Mouse (Mus musculus) heart, adult 8-10 months (tissue): ENCODE results near the gene Spast. TPM values are rescaled to one million over a fixed set of nuclear protein-coding genes. Genes with fewer than 3 reads are reported as not detected.
"Not testable (repeated sequence)": the region's sequence is repeated elsewhere in the genome, so short reads cannot be mapped to it uniquely, and the experiment has no call there.

Source experiments
- DNase-seq: peaks from one replicate; pipeline ENCODE4 v3.0.0; 2022; ENCODE audit warnings: low spot score
- total RNA-seq, 4 experiments: library from RNA; stranded (reverse); gene quantifications; 2 replicates each; pipeline ENCODE4 v1.2.4; 2022

The Spast gene
- total RNA-seq = 10 to 100 TPM; 25.0 to 31.7 (median 27.7) TPM

- DNase-seq = peak; percentile 67
Observed at GRCm38 (mm10) chr17:74338937-74339804, at the start of gene Spast. Gene Spast (plus strand): TSS chr17:74338987.

GRCm38 (mm10) chr17:74290198-74290597 lies 48.6 kb upstream of the Spast start:
- no peak for DNase-seq

DNA sequence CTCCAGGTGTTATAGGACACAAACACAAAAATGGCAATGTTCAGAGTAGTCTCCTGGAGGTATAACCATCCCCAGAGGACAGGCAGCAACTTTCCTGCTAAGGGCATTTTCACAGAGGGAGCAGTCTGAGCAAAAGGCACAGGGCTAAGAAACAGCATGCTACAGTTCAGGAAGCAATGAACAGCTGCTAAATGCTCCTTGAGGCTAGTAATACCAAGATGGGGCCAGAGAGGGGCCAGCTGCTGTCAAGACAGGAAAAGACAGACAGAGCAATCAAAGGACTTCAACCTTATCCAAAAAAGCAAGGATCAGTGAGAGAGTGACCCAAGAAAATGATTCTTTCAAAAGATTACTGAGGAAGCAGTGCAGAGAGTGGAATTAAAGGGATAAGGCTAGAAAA lies 47.9 kb upstream of the Spast start:
- DNase-seq = no peak

DNA sequence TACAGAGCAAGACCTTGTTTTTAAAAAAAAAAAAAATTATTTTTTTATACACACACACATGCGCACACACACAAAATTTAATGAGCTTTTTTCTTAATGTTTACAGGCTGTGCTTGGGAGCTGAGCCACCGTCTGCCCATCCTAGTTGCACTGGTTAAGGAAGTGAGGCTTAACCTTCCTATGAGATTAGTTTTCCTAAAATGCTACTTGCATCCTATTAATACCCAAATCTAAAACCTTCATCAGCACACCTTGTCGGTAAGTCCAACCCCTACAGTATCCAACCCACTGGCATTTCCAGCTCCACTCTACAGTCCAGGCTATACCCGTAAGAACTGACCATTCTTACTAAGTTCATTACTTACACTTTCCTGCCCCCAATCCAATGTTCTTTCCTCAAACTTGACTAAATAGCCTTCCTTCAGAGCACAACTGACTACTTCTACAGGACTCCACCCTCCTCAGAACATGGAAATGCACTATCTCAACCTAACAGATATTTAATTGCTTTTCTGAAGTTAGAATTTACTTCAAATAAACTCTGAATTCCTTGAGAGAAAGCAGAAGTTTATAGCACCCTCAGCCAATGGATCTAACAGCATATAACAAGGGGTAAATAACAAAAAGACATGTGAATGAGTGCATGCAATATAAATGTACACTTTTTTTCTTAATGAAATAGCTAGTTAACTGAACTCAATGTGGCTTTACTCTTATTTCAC lies 47.0 kb upstream of the Spast start:
- DNase-seq = no peak

- DNase-seq = peak; percentile 25
Observed at GRCm38 (mm10) chr17:74293687-74294425, 44.9 kb upstream of the Spast start.

DNA sequence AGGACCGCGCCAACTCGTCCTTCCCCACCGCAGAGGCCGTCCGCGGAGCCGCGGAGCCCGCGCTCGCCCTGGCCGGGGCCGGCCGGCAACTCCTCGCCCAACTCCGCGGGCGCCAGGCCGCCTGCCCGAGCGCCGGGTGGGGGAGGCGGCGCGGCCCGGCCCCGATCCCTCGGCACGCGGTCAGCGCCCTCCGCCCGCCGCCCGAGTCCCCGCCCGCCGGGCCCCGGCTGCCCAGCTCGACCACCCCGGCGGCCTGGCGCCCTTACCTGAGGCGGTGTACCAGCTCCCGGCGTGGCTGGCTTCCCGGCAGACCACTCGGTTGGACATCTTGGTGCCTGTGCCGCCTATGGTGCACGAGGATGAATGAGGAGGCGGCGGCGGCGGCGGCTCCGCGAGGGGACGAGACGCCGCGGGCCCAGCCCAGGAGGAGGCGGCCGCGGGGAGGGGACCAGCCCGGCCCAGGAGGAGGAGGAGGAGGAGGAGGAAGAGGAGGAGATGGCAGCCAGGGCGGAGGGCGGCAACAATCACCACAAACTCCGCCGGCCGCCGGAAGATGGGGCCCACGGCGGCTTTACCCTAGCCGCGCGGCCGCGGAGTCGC lies 44.3 kb upstream of the Spast start:
- DNase-seq = peak; percentile 75

- DNase-seq = peak; percentile 69
Observed at GRCm38 (mm10) chr17:74295026-74295970, 43.5 kb upstream of the Spast start, which contains the start of gene Memo1. Gene Memo1 (minus strand): TSS chr17:74295521.

DNA sequence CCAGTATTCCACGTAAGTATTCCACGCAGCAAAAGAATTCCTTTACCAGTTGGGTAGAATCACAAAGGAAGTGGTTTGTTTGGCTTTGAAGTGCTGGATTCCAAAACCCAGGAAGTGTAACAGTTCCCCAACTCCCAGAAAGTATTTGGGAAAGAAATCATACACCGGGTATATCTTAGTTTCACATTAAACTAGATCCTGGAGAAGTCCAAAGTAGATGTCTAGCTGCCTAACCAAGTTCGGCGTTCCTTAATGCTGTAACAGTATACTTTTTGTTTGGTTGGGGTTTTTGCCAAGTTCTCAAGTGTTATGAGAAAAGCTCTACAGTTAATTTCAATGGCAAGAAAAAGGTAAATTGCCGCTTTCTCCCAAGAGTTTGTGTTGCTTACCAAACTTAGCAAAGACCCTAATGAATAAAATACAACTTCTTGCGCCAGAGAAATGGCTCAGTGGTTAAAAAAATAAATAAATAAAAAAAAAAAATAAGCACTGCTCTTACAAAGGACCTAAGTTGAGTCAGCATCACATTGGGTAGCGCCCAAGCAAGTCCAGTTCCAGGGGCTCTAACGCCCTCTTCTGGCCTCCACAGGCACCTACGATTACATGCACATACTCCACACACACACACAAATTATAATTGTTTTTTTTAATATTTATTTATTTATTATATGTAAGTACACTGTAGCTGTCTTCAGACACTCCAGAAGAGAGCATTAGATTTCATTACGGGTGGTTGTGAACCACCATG lies 42.5 kb upstream of the Spast start:
- DNase-seq = peak; percentile 28

DNA sequence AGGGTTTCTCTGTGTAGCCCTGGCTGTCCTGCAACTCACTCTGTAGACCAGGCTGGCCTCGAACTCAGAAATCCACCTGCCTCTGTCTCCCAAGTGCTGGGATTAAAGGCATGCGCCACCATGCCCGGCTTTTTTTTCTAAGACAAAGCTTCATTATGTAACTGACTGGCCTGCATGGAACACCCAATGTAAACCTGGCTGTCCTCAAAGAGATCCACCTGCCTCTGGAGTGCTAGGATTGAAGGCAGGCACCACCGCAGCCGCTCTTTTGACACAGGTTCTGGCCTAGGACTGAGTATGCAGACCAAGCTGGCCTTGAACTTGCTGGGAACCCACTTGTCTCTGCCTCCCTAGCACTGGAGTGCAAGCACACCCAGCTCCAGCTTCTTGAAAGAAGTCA lies 41.8 kb upstream of the Spast start:
- DNase-seq = not testable (repeated sequence)

DNA sequence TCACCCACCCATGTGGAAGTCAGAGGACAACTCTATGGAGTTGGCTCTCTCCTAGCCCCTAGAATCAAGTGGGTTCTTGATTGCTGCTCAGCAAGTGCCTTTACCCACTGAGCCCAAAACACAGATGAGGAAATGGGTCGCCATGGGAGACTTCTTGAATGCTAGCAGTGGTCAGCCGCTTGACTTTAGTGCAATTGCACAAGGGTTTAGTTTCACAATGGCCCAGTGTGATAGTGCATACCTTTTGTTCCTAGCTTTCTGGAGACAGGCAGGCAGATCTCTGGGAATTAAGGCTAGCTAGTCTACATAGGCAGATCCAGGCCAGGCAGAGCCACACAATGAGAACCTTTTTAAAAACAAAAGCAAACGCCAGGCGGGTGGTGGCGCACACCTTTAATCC lies 38.7 kb upstream of the Spast start:
- DNase-seq = no peak

GRCm38 (mm10) chr17:74304060-74304459 lies 34.7 kb upstream of the Spast start:
- no peak for DNase-seq

DNA sequence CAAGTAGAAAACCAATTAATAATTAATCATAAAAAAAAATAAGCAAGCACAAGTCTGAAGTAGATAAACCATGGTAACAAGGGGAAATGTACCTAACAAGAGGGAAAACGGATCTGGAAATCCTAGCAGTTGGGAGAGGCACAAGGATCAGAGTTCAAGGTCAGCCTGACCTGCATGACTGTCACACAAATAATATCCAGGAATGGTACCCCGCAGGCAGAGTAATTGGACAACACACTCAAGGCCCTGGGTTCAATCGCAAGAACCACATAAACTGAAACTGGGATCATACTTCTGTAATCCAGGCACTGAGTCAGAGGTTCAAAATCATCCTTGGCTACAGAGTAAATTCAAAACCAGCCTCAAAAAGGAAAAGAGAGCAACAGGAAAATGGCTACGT lies 33.2 kb upstream of the Spast start:
- DNase-seq = no peak

- DNase-seq = no peak
Observed at GRCm38 (mm10) chr17:74306021-74306420, 32.8 kb upstream of the Spast start.

- no peak for DNase-seq
Observed at GRCm38 (mm10) chr17:74315445-74316308, 23.1 kb upstream of the Spast start.

DNA sequence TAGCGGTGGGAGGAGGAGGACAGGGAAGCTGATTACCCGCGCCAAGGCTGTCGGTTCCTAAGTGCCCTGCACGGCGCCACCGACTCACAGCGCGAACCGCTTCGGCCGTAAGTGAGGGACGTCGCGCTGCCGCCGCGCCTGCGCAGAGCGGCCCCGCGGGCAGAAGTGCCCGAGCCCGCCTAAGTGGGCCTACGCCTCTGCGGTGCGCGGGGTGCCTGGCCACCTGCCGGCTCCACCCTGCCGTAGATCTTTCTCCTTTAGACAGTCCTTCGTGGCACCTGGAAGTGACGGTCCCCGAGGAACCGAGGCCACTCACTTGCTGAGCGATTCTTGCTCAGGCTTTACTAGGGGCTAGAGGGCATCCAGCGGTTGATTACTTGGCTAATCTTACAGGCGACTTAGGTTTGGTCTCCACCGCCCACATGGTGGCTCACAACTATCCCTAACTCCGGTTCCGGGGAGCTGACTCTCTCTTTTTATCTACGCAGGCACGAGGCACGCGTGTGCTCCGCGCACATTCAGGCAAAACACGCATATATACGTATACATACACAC lies 22.4 kb upstream of the Spast start:
- DNase-seq = peak; percentile 81

DNA sequence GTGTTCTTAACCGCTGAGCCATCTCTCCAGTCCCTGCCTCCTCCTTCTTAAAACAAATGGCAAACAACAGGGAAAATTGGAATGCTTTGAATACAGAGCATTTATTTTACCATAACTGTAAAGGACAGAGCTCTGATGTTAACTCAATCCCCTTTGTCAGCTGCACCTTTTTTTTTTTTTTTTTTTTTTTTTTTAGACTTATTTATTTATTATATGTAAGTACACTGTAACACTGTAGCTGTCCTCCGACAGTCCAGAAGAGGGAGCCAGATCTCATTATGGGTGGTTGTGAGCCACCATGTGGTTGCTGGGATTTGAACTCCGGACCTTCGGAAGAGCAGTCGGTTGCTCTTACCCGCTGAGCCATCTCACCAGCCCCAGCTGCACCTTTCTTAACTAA lies 20.1 kb upstream of the Spast start:
- no peak for DNase-seq

DNA sequence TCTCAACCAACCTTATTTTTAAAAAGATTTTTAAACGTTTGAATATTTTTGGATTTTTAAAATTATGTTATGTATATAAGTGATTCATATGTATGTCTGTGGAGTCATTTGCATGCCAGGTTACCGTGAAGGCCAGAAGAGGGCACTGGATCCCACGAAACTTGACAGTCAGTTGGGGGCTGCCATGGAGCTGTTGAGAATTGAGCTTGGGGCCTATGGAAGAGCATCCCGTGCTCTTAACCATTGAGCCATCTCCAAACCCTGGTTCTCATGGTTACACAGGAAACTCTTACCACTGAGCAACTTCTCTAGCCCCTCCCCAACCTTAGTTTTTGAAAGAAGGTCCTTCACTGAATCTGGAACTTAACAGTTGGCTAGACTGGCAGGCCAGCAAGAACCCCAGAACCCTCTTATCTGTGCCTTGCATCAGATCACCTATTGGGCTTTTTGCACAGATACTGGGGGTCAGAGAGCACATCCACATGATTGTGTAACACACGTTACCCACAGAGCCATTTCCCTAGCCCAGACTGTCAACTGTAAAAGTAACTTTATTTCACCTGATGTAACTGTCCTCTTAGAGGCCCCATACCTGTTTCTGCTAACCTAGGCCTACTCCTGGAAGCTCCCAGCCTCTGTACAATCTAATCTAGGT lies 16.3 kb upstream of the Spast start:
- DNase-seq = no peak

DNA sequence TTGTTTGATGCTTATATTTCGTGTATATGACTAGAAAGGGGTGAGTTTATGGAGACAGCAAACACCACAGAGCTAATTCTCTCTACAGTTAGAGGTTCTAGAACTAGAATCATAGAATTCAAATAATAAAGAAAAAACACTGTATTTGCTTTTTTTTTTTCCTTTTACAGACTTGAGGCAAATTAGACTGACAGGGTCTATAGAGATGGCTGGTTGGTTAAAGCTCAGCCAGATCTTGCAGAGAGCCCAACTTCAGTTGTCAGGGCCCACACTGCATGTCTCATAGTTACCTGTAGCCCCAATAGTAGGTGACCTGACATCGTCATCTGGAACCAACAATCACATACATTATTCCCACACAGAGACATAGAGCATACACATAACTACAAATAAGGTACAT lies 14.9 kb upstream of the Spast start, which contains the start of gene Dpy30:
Gene Dpy30 (minus strand): TSS at position 101 of the 400 bp plus-strand sequence.
- DNase-seq = no peak
